10 mouse cellular contexts compared by ENCODE assay signal in genomic region chr7:98348043-98348442, GRCm38 (mm10). TPM values are rescaled to one million over a fixed set of nuclear protein-coding genes. Genes with fewer than 3 reads are reported as not detected.
DNase-seq lines count a peak whose midpoint lies in the region; ATAC-seq and TF ChIP-seq lines count a peak whose summit lies in the region.
"Had no signal": no experiment of that assay in that cellular context is flagged by ENCODE, and none has a peak within 500 bp of the region (broad histone marks: within the 10 kb centered on the region; RNA-seq: fewer than 3 reads in every experiment).

No protein-coding gene starts in this region.

- H3K9ac ChIP-seq in kidney, embryonic 16.5 days (replicated peaks; ENCODE audit: low read length), result no peak overlapping the region
- no peak overlapping the region for H3K9ac ChIP-seq in midbrain, postnatal 0 days (replicated peaks; ENCODE audit: low read length, poor library complexity, severe bottlenecking)
- H3K9ac ChIP-seq: embryonic facial prominence, embryonic 15.5 days; lung, embryonic 15.5 days had no signal

- no peaks in the 10 kb centered on the region for H3K27me3 ChIP-seq in kidney, embryonic 16.5 days (ENCODE audit: insufficient read depth, low read length)
- H3K27me3 ChIP-seq in G1E (ENCODE audit: insufficient read depth, low read length), result peaks cover 54% of the 10 kb centered on the region
- H3K27me3 ChIP-seq in cerebellum, adult 2 months (ENCODE audit: control insufficient read depth, insufficient read depth, low read length), result no peaks in the 10 kb centered on the region
- H3K27me3 ChIP-seq in midbrain, postnatal 0 days (ENCODE audit: insufficient read depth, low read length), result no peaks in the 10 kb centered on the region
- H3K27me3 ChIP-seq: embryonic facial prominence, embryonic 15.5 days; lung, embryonic 15.5 days had no signal

- no peak for TF ChIP-seq POLR2A in cerebellum, adult 2 months (IDR thresholded peaks at IDR 0.05; ENCODE audit: borderline replicate concordance, insufficient read depth, low read length)

- peaks cover 22% of the 10 kb centered on the region for H3K36me3 ChIP-seq in kidney, embryonic 16.5 days (ENCODE audit: insufficient read depth, low read length)
- no peaks in the 10 kb centered on the region for H3K36me3 ChIP-seq in G1E (replicated peaks)
- H3K36me3 ChIP-seq in midbrain, postnatal 0 days (ENCODE audit: insufficient read depth, low read length), result peaks cover 22% of the 10 kb centered on the region

- intact Hi-C loops in gastrocnemius, adult 2 months (cut with DNase I), result no loop called here
- intact Hi-C loops in left cerebral cortex, adult 2 months (cut with DNase I), result no loop called here

- 48% methylated on average over 7 of the region's 7 CpGs for WGBS in kidney, embryonic 16.5 days
- WGBS in cerebellum, adult 2 months, result 58% methylated on average over 7 of the region's 7 CpGs
- WGBS in midbrain, postnatal 0 days, result 67% methylated on average over 7 of the region's 7 CpGs

- TF ChIP-seq CTCF in G1E (IDR thresholded peaks at IDR 0.05; ENCODE audit: low read depth, low read length), result peak; percentile 46
- TF ChIP-seq CTCF in cerebellum, adult 2 months (IDR thresholded peaks at IDR 0.05; ENCODE audit: borderline replicate concordance, insufficient read depth, low read depth, low read length), result peak; percentile 75
- peak; percentile 92 for TF ChIP-seq CTCF in gastrocnemius, adult 2 months (IDR thresholded peaks at IDR 0.05)
- TF ChIP-seq CTCF in left cerebral cortex, adult 2 months (IDR thresholded peaks at IDR 0.05), result peak; percentile 85
- TF ChIP-seq CTCF in midbrain, postnatal 0 days (IDR thresholded peaks at IDR 0.05), result peak; percentile 82

- H3K4me3 ChIP-seq in kidney, embryonic 16.5 days (ENCODE audit: low read length), result no peak overlapping the region
- no peak overlapping the region for H3K4me3 ChIP-seq in G1E (ENCODE audit: low read depth, low read length)
- no peak overlapping the region for H3K4me3 ChIP-seq in cerebellum, adult 2 months (replicated peaks; ENCODE audit: insufficient read depth, low read depth, low read length)
- H3K4me3 ChIP-seq in gastrocnemius, adult 2 months, result no peak overlapping the region
- H3K4me3 ChIP-seq in left cerebral cortex, adult 2 months, result no peak overlapping the region
- no peak overlapping the region for H3K4me3 ChIP-seq in midbrain, postnatal 0 days (ENCODE audit: low read depth, low read length)
- H3K4me3 ChIP-seq: embryonic facial prominence, embryonic 15.5 days; lung, embryonic 15.5 days had no signal

- DNase-seq in kidney, adult 9 months, result peak; percentile 70
- DNase-seq in G1E (ENCODE audit: low spot score), result peak; percentile 32
- DNase-seq in cerebellum, adult 2 months, result peak; percentile 41 to 55
- DNase-seq in gastrocnemius, adult 2 months, result peak; percentile 77
- DNase-seq in left cerebral cortex, adult 2 months (ENCODE audit: extremely low spot score in 1 of 2, low spot score in 2 of 2), result peak; percentile 47 to 72
- peak; percentile 72 for DNase-seq in midbrain, postnatal 0 days (ENCODE audit: low spot score)
- DNase-seq in thymus, postnatal 0 days (ENCODE audit: low spot score), result peak; percentile 80

- H3K4me1 ChIP-seq in kidney, embryonic 16.5 days (ENCODE audit: insufficient read depth, low read length), result no peaks in the 10 kb centered on the region
- H3K4me1 ChIP-seq in G1E (ENCODE audit: insufficient read depth, low read depth, low read length), result peaks cover 10% of the 10 kb centered on the region; the same call in 1 of the 2 replicates
- no peaks in the 10 kb centered on the region for H3K4me1 ChIP-seq in cerebellum, adult 2 months (ENCODE audit: control insufficient read depth, insufficient read depth, low read length)
- H3K4me1 ChIP-seq in midbrain, postnatal 0 days (ENCODE audit: insufficient read depth, low read length), result no peaks in the 10 kb centered on the region
- H3K4me1 ChIP-seq: embryonic facial prominence, embryonic 15.5 days had no signal

- H3K9me3 ChIP-seq in kidney, embryonic 16.5 days (ENCODE audit: low read length), result no peaks in the 10 kb centered on the region
- no peaks in the 10 kb centered on the region for H3K9me3 ChIP-seq in G1E (replicated peaks)
- no peaks in the 10 kb centered on the region for H3K9me3 ChIP-seq in midbrain, postnatal 0 days (ENCODE audit: low read length)
- H3K9me3 ChIP-seq: embryonic facial prominence, embryonic 15.5 days; lung, embryonic 15.5 days had no signal

- no peak overlapping the region for H3K4me2 ChIP-seq in kidney, embryonic 16.5 days (replicated peaks; ENCODE audit: low read depth, low read length)
- no peak overlapping the region for H3K4me2 ChIP-seq in midbrain, postnatal 0 days (ENCODE audit: low read depth, low read length, poor library complexity, severe bottlenecking)
- H3K4me2 ChIP-seq: embryonic facial prominence, embryonic 15.5 days; lung, embryonic 15.5 days had no signal

- H3K27ac ChIP-seq in kidney, embryonic 16.5 days (ENCODE audit: low read length), result no peak overlapping the region
- H3K27ac ChIP-seq in cerebellum, adult 2 months (ENCODE audit: insufficient read depth, low read length), result no peak overlapping the region
- H3K27ac ChIP-seq in gastrocnemius, adult 2 months, result no peak overlapping the region
- H3K27ac ChIP-seq in left cerebral cortex, adult 2 months, result no peak overlapping the region
- H3K27ac ChIP-seq in midbrain, postnatal 0 days (ENCODE audit: low read depth, low read length), result no peak overlapping the region
- H3K27ac ChIP-seq: embryonic facial prominence, embryonic 15.5 days; lung, embryonic 15.5 days had no signal

- no peak; the same call in 1 of the 2 replicates for ATAC-seq in kidney, embryonic 16.5 days (ENCODE audit: low FRiP score, low TSS enrichment)
- 0 out of 2 replicates have a peak, but pooled peaks have one; percentile 4 for ATAC-seq in G1E (ENCODE audit: extremely low read depth, insufficient number of reproducible peaks, low FRiP score, poor library complexity, severe bottlenecking)
- no peak for ATAC-seq in midbrain, postnatal 0 days (ENCODE audit: low FRiP score)

RNA-seq across cellular contexts. Expression of gene Tsku, which starts 13.1 kb away (rescaled TPM):
- polyA plus RNA-seq in kidney, embryonic 16.5 days (2015; fragmentation: Nextera tagmentation; extraction: Ambion mirVana), result 7.3 and 9.9 TPM in 2 replicates
- total RNA-seq in G1E (2014; fragmentation: Nextera tagmentation) (not detected in 2 replicates), G1E (2017) (not detected in 2 replicates)
- polyA plus RNA-seq in G1E (2012), result not detected in 2 replicates
- polyA plus RNA-seq in cerebellum, adult 2 months (2012; rRNA removed), result 1.7 and 1.9 TPM in 2 replicates
- total RNA-seq in gastrocnemius, adult 2 months (2021), result 1 to 10 TPM; 1.1 to 2.2 TPM
- 1 to 10 TPM; 2.9 to 3.4 TPM for total RNA-seq in left cerebral cortex, adult 2 months (2021)
- total RNA-seq in midbrain, postnatal 0 days (2014; rRNA removed), result 30.7 and 32.1 TPM in 2 replicates
- 6.1 and 7.0 TPM in 2 replicates for polyA plus RNA-seq in midbrain, postnatal 0 days (2015; fragmentation: Nextera tagmentation; extraction: Ambion mirVana)
- polyA plus RNA-seq in thymus, postnatal 0 days (2015; fragmentation: Nextera tagmentation; extraction: Ambion mirVana), result 3.3 and 4.1 TPM in 2 replicates

RNA-seq across cellular contexts. Expression of gene Acer3, which starts 27.0 kb away (rescaled TPM):
- 27.4 and 32.3 TPM in 2 replicates for polyA plus RNA-seq in kidney, embryonic 16.5 days (2015; fragmentation: Nextera tagmentation; extraction: Ambion mirVana)
- total RNA-seq in G1E (2014; fragmentation: Nextera tagmentation) (67.7 and 88.3 TPM in 2 replicates), G1E (2017) (133 and 145 TPM in 2 replicates)
- 5.7 and 12.1 TPM in 2 replicates for polyA plus RNA-seq in G1E (2012)
- 11.5 and 11.8 TPM in 2 replicates for polyA plus RNA-seq in cerebellum, adult 2 months (2012; rRNA removed)
- 1 to 10 TPM; 4.0 to 5.3 TPM for total RNA-seq in gastrocnemius, adult 2 months (2021)
- 10 to 100 TPM; 22.2 to 25.4 TPM for total RNA-seq in left cerebral cortex, adult 2 months (2021)
- 12.0 and 15.5 TPM in 2 replicates for total RNA-seq in midbrain, postnatal 0 days (2014; rRNA removed)
- polyA plus RNA-seq in midbrain, postnatal 0 days (2015; fragmentation: Nextera tagmentation; extraction: Ambion mirVana), result 19.4 and 19.8 TPM in 2 replicates
- polyA plus RNA-seq in thymus, postnatal 0 days (2015; fragmentation: Nextera tagmentation; extraction: Ambion mirVana), result 19.5 and 20.0 TPM in 2 replicates
